Mouse (Mus musculus) cerebellum, postnatal 14 days (tissue): ENCODE data around the gene Eif4a1.

Source experiments
- DNase-seq, 2 experiments: peaks; one replicate each; pipeline ENCODE4 v3.0.0; 2021; ENCODE audit warnings: mixed read lengths in 2 of 2

The Eif4a1 gene

GRCm38 (mm10) chr11:69670786-69671725 lies 1.2 kb downstream of the Eif4a1 start:
- DNase-seq, result peak; percentile 97 to 98

GRCm38 (mm10) chr11:69666665-69667005 lies 5.6 kb downstream of the Eif4a1 start:
- DNase-seq, result no peak

GRCm38 (mm10) chr11:69665961-69666664 lies 6.1 kb downstream of the Eif4a1 start, which contains the start of gene Cd68:
TSS of gene Cd68 (minus strand) at chr11:69666153.
- DNase-seq, result no peak

- no peak for DNase-seq
These were observed 6.7 kb downstream of the Eif4a1 start for GRCm38 (mm10) chr11:69665457-69665960.

- no peak for DNase-seq
These were observed 7.4 kb downstream of the Eif4a1 start for GRCm38 (mm10) chr11:69664841-69665240.

GRCm38 (mm10) chr11:69663795-69664194 lies 8.4 kb downstream of the Eif4a1 start:
- DNase-seq, result no peak

GRCm38 (mm10) chr11:69662967-69663671 lies 9.1 kb downstream of the Eif4a1 start:
- DNase-seq, result peak in 1 of 2 experiments; percentile 50

GRCm38 (mm10) chr11:69662213-69662966 lies 9.8 kb downstream of the Eif4a1 start, which contains the start of gene Mpdu1:
TSS of gene Mpdu1 (minus strand) at chr11:69662642.
- peak; percentile 95 for DNase-seq

GRCm38 (mm10) chr11:69661221-69661881 lies 10.9 kb downstream of the Eif4a1 start:
- DNase-seq, result peak in 1 of 2 experiments; percentile 43

- no peak for DNase-seq
These were observed 14.8 kb downstream of the Eif4a1 start for GRCm38 (mm10) chr11:69657462-69657881.

GRCm38 (mm10) chr11:69656617-69657461 lies 15.4 kb downstream of the Eif4a1 start:
- DNase-seq, result peak; percentile 69 to 76

GRCm38 (mm10) chr11:69656065-69656455 lies 16.2 kb downstream of the Eif4a1 start:
- no peak for DNase-seq

- DNase-seq, result peak; percentile 82 to 85
These were observed 16.8 kb downstream of the Eif4a1 start, which contains the start of gene Sox15 for GRCm38 (mm10) chr11:69655264-69656064. TSS of gene Sox15 (plus strand) at chr11:69655314.

GRCm38 (mm10) chr11:69654760-69655159 lies 17.5 kb downstream of the Eif4a1 start:
- DNase-seq, result no peak

GRCm38 (mm10) chr11:69653399-69653798 lies 18.8 kb downstream of the Eif4a1 start:
- no peak for DNase-seq

GRCm38 (mm10) chr11:69645860-69646259 lies 26.4 kb downstream of the Eif4a1 start:
- no peak for DNase-seq

GRCm38 (mm10) chr11:69635471-69635870 lies 36.8 kb downstream of the Eif4a1 start:
- DNase-seq, result no peak

- DNase-seq, result no peak
These were observed 38.9 kb downstream of the Eif4a1 start for GRCm38 (mm10) chr11:69633128-69633866.
